Mouse (Mus musculus): ENCODE results near the gene Fsd1.

DNA sequence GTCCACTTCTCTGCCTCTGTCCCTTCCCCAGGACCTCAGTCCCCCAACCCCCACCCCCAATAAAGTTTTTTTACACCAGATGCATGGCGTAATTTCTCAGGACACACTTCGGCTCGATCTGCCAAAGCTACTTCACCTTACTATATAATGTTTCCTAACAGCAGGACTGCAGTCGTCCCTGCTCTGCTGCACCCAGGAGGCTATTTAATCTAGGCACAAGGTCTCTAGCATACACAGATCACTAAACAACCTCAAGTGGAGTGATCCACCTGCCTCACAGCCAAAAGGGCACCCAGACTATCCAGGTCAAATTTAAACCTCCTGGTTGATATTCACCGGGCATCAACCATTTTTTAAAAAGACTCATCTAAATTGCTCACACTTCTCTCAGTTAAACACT is 40.6 kb upstream of the Fsd1 start:
- TF ChIP-seq CTCF (IDR thresholded peaks at IDR 0.05; ENCODE audit: borderline replicate concordance, insufficient read depth, low read depth, low read length): no peak
- TF ChIP-seq POLR2A (IDR thresholded peaks at IDR 0.05; ENCODE audit: borderline replicate concordance, insufficient read depth, low read length): no peak
